8 mouse cellular contexts compared by ENCODE assay signal in the genomic region with DNA sequence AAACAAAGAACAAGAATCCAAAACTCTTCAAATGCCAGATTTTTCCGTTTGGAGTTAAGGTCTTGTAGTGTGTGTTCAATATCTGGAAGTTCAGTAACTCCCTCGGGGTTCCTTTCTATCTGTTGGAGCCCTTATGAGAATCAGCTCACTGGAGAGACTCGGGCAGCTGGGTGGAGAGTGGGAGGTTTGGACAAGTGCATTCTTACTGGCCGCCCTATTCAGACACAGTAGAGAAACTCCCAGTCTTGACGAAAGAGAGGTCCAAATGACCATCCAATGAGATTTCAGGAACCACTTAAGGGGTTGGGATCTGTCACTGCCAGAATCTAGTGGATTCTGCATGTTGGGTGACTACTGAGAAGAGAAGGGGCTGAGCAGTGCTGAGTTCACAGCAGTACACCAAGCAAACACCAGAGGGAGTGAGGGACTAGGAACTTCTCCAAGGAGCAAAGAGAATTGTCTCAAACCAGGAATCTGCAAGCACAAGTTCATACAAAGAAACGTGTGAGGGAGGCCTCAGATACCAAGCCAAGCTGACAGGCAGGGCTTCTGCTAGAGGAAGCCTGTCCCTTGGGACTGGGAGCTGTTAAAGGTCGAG.
DNase-seq lines count a peak whose midpoint lies in the region; ATAC-seq lines count a peak whose summit lies in the region.

No protein-coding gene starts in this region.

- H3K9ac ChIP-seq in hindbrain, embryonic 11.5 days (ENCODE audit: low read depth, low read length) = no peak overlapping the region

- peak; percentile 73 for ATAC-seq in hindbrain, embryonic 11.5 days (ENCODE audit: low FRiP score)

- WGBS in hindbrain, embryonic 11.5 days = 49% methylated on average over 7 of the region's 7 CpGs

- H3K36me3 ChIP-seq in hindbrain, embryonic 11.5 days (ENCODE audit: control insufficient read depth, insufficient read depth, low read length) = no peaks in the 10 kb centered on the region

- H3K4me1 ChIP-seq in hindbrain, embryonic 11.5 days (replicated peaks; ENCODE audit: control insufficient read depth, insufficient read depth, low read length) = no peaks in the 10 kb centered on the region

- no peak overlapping the region for H3K27ac ChIP-seq in hindbrain, embryonic 11.5 days (ENCODE audit: low read depth, low read length)

- H3K9me3 ChIP-seq in hindbrain, embryonic 11.5 days (ENCODE audit: control insufficient read depth, low read length) = no peaks in the 10 kb centered on the region

- no peak overlapping the region for H3K4me3 ChIP-seq in hindbrain, embryonic 11.5 days (ENCODE audit: low read depth, low read length)

- no peak overlapping the region for H3K4me2 ChIP-seq in hindbrain, embryonic 11.5 days (replicated peaks; ENCODE audit: low read depth, low read length)

- DNase-seq in gastrocnemius, postnatal 10 days = peak; percentile 14
- DNase-seq in gastrocnemius, postnatal 36 days = no peak
- DNase-seq in adrenal gland, adult (ENCODE audit: inconsistent age in 2 of 2, low spot score in 1 of 2) = peak; percentile 54 to 85
- peak; percentile 16 for DNase-seq in embryo, embryonic 11.5 days (ENCODE audit: low read depth, low spot score)
- DNase-seq in hindbrain, embryonic 11.5 days (ENCODE audit: low spot score) = peak; percentile 51
- DNase-seq in left cerebral cortex, adult 11 months (ENCODE audit: low spot score) = peak; percentile 61
- peak; percentile 75 for DNase-seq in retina, embryonic 14.5 days (ENCODE audit: low spot score)
- DNase-seq in spleen, adult 12 weeks (ENCODE audit: low spot score) = no peak

- H3K27me3 ChIP-seq in hindbrain, embryonic 11.5 days (ENCODE audit: control insufficient read depth, insufficient read depth, low read length) = no peaks in the 10 kb centered on the region

- intact Hi-C loops in gastrocnemius, postnatal 36 days (cut with DNase I) = no loop called here

Comparison
In these comparisons a context has a peak if more than half of its experiments do, and no peak if none do; other contexts are left out.
1. DNase-seq: peak in gastrocnemius, postnatal 10 days (single experiment), adrenal gland, adult (2 of 2), embryo, embryonic 11.5 days (single experiment), hindbrain, embryonic 11.5 days (single experiment), left cerebral cortex, adult 11 months (single experiment) and retina, embryonic 14.5 days (single experiment); none in gastrocnemius, postnatal 36 days (0 of 2) and spleen, adult 12 weeks (single experiment).